ENCODE assay signal across 1 mouse cellular context in the genomic region with DNA sequence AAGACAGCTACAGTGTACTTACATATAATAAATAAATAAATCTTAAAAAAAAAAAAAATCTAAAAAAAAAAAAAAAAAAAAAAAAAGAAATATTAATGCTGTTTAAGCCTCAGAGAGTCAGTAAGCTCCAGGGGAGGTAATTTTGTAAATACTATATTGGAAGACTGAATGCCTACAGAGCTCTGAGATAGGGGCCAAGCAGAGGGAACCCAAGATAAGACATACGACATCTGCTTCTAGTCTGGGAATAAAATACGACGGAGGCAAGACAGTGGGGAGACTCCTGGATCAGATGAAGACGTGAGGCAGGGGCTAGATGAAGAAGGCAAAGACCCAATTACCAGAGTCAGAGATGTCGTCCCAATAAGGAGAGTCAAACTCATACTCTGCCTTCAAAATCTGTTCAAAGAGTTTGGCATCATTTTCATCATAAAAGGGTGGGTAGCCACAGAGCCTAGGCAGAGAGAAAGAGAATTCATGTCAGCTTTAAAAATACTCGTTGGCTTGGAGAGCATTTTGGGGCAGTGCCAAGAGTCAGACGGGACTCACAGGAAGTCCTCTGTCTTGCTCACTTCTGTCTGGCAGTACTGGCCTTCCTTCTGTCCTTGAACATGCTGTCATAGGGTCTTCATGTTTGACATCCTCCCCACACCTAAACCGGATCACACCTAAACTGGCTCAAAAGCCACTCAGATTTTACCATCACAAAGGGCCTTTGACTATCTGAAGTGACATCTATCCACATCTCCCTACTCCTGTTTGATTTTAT.
TF ChIP-seq lines count a peak whose summit lies in the region.

No protein-coding gene starts in this region.

TF ChIP-seq in MEL, 35 proteins besides CTCF, POLR2A, EP300 and RAD21:
- no peak for TF ChIP-seq POLR2AphosphoS5 (IDR thresholded peaks at IDR 0.05; ENCODE audit: borderline replicate concordance, low read depth, low read length)
- no peak for TF ChIP-seq NELFE (IDR thresholded peaks at IDR 0.05; ENCODE audit: low read depth, low read length)
- no peak for TF ChIP-seq ZNF384 (IDR thresholded peaks at IDR 0.05; ENCODE audit: low read depth, low read length)
- no peak for TF ChIP-seq MXI1 (IDR thresholded peaks at IDR 0.05; ENCODE audit: low read depth, low read length)
- TF ChIP-seq TBP (IDR thresholded peaks at IDR 0.05; ENCODE audit: low read depth, low read length): no peak
- no peak for TF ChIP-seq ZMIZ1 (IDR thresholded peaks at IDR 0.05; ENCODE audit: low read depth, low read length)
- no peak for TF ChIP-seq E2F4 (IDR thresholded peaks at IDR 0.05; ENCODE audit: borderline replicate concordance, low read depth, low read length)
- no peak for TF ChIP-seq CHD2 (IDR thresholded peaks at IDR 0.05; ENCODE audit: low read length)
- TF ChIP-seq GATA1 (IDR thresholded peaks at IDR 0.05; ENCODE audit: low read depth, low read length): no peak
- TF ChIP-seq ZKSCAN1 (IDR thresholded peaks at IDR 0.05; ENCODE audit: low read depth, low read length): no peak
